9 mouse cellular contexts compared by ENCODE assay signal in the genomic region with DNA sequence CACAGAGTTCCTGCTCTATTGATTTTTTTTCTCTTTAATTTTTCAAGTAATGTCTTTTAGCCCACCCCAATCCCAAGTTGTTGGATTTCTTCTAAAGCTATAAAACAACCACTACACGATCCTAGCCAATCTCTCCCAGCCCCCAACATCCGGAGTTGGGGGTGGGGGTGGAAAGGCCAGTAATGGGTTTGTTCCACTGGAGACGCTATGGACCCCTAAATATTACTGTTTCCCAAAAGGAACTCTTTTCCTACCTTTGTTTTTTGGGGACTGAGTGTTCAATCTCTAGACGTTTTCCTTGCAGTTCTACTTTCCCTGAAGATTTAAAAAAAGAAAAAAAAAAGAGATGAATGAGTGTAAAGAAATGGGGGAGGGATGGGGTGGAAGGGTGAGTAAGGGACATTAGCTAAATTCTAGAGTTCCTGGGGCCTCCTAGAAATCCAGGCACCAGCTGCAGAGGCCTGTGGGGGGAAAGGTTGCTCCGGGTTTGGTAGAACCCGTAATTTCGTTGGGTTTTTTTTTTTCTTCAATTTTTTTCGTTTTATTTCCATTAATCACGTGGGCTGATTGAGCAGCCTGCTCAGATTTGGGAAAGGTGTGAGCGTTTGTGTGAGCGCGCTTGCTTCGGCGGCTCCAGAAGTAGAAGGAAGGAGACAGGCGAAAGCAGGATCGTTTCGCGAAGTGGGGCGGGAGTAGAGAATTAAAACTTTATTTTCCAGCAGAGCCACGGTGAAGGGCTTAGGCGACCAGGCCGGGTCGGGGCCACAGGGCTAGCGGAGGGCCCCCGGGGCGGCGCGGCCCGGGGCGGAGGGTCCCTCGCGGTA. TPM values are rescaled to one million over a fixed set of nuclear protein-coding genes. Genes with fewer than 3 reads are reported as not detected.
DNase-seq lines count a peak whose midpoint lies in the region; ATAC-seq and TF ChIP-seq lines count a peak whose summit lies in the region.
"Had no signal": no experiment of that assay in that cellular context is flagged by ENCODE, and none has a peak within 500 bp of the region (broad histone marks: within the 10 kb centered on the region; RNA-seq: fewer than 3 reads in every experiment).

No protein-coding gene starts in this region.

- H3K36me3 ChIP-seq in ES-E14 (ENCODE audit: control insufficient read depth, insufficient read depth, low read length, poor library complexity, severe bottlenecking): peaks cover 8% of the 10 kb centered on the region
- no peaks in the 10 kb centered on the region for H3K36me3 ChIP-seq in heart, embryonic 13.5 days
- H3K36me3 ChIP-seq in liver, embryonic 15.5 days (replicated peaks): no peaks in the 10 kb centered on the region

- no peaks in the 10 kb centered on the region for H3K9me3 ChIP-seq in ES-E14 (ENCODE audit: control insufficient read depth, insufficient read depth, low read depth, low read length)
- H3K9me3 ChIP-seq in heart, embryonic 13.5 days: no peaks in the 10 kb centered on the region
- no peaks in the 10 kb centered on the region for H3K9me3 ChIP-seq in liver, embryonic 15.5 days (replicated peaks)

- DNase-seq in embryo, embryonic 10.5 days (ENCODE audit: low spot score): peak; percentile 70
- no peak for DNase-seq in embryo, embryonic 9.5 days (ENCODE audit: extremely low spot score)
- no peak for DNase-seq in ES-E14 (ENCODE audit: low read depth, low spot score)
- no peak for DNase-seq in left cerebral cortex, adult 11 months (ENCODE audit: low spot score)
- no peak for DNase-seq in MN1 (ENCODE audit: low spot score)
- no peak for DNase-seq in layer of hippocampus, adult 2 months (ENCODE audit: low spot score in 2 of 2)

- ATAC-seq in heart, embryonic 13.5 days (ENCODE audit: extremely low read depth, insufficient number of reproducible peaks, low FRiP score, low TSS enrichment): no peak
- no peak for ATAC-seq in liver, embryonic 15.5 days (ENCODE audit: insufficient read depth)

- no peaks in the 10 kb centered on the region for H3K27me3 ChIP-seq in heart, embryonic 13.5 days (replicated peaks)
- peaks cover 44% of the 10 kb centered on the region for H3K27me3 ChIP-seq in liver, embryonic 15.5 days

- H3K27ac ChIP-seq in ES-E14 (ENCODE audit: insufficient read depth, low read depth, low read length, poor library complexity, severe bottlenecking): peak overlapping the region; percentile 98
- H3K27ac ChIP-seq in heart, embryonic 13.5 days (replicated peaks): peak overlapping the region; percentile 97
- peak overlapping the region; percentile 65 for H3K27ac ChIP-seq in liver, embryonic 15.5 days (replicated peaks)
- H3K27ac ChIP-seq in layer of hippocampus, adult 2 months: no peak overlapping the region

- in situ Hi-C loops in ES-E14 (cut with MboI; ENCODE audit: low sequenced_read_pairs in 2 of 2, unreplicated experiment in 2 of 2): no loop called here

- peak overlapping the region; percentile 80 to 91 for H3K4me3 ChIP-seq in ES-E14 (ENCODE audit: insufficient read depth in 1 of 2, low read depth in 1 of 2, low read length in 2 of 2, poor library complexity in 1 of 2, severe bottlenecking in 1 of 2)
- peak overlapping the region; percentile 79 for H3K4me3 ChIP-seq in heart, embryonic 13.5 days
- peak overlapping the region; percentile 71 for H3K4me3 ChIP-seq in liver, embryonic 15.5 days (replicated peaks)
- H3K4me3 ChIP-seq in layer of hippocampus, adult 2 months: no peak overlapping the region; the same call in 1 of the 2 replicates

- H3K4me1 ChIP-seq in ES-E14 (ENCODE audit: control insufficient read depth in 2 of 2, insufficient read depth in 2 of 2, low read length in 2 of 2, poor library complexity in 1 of 2): peaks cover 4 to 18% of the 10 kb centered on the region in 2 experiments
- H3K4me1 ChIP-seq in heart, embryonic 13.5 days: peaks cover 45% of the 10 kb centered on the region
- peaks cover 58% of the 10 kb centered on the region for H3K4me1 ChIP-seq in liver, embryonic 15.5 days (replicated peaks)

- peak overlapping the region; percentile 96 for H3K9ac ChIP-seq in ES-E14 (ENCODE audit: insufficient read depth, low read depth, low read length, poor library complexity, severe bottlenecking)
- peak overlapping the region; percentile 96 for H3K9ac ChIP-seq in heart, embryonic 13.5 days
- peak overlapping the region; percentile 64 for H3K9ac ChIP-seq in liver, embryonic 15.5 days

- under 1% methylated on average over 32 of the region's 32 CpGs for WGBS in heart, embryonic 13.5 days
- WGBS in liver, embryonic 15.5 days (ENCODE audit: insufficient replicate concordance): 1% methylated on average over 32 of the region's 32 CpGs

- TF ChIP-seq CTCF in layer of hippocampus, adult 2 months (conservative IDR thresholded peaks at IDR 0.05): no peak

- H3K4me2 ChIP-seq in heart, embryonic 13.5 days: peak overlapping the region; percentile 94
- H3K4me2 ChIP-seq in liver, embryonic 15.5 days: peak overlapping the region; percentile 95

TF ChIP-seq in ES-E14, 5 proteins besides CTCF, POLR2A, EP300 and RAD21:
- TF ChIP-seq HCFC1 (IDR thresholded peaks at IDR 0.05; ENCODE audit: borderline replicate concordance, insufficient read depth, low read length) (no peak), ZC3H11A (IDR thresholded peaks at IDR 0.05; ENCODE audit: borderline replicate concordance, low read depth, low read length) (no peak), MAFK (IDR thresholded peaks at IDR 0.05; ENCODE audit: insufficient read depth, low read depth, low read length) (no peak), CHD2 (IDR thresholded peaks at IDR 0.05; ENCODE audit: low read depth, low read length) (no peak), ZNF384 (IDR thresholded peaks at IDR 0.05; ENCODE audit: low read depth, low read length) (no peak)

RNA-seq across cellular contexts. Expression of a gene that starts 1.6 kb away (rescaled TPM):
- 273 and 354 TPM in 2 replicates for total RNA-seq in ES-E14 (2012; rRNA removed)
- 39.3 and 42.0 TPM in 2 replicates for polyA plus RNA-seq in heart, embryonic 13.5 days (2015; fragmentation: Nextera tagmentation; extraction: Ambion mirVana)
- 11.9 and 12.9 TPM in 2 replicates for polyA plus RNA-seq in liver, embryonic 15.5 days (2015; fragmentation: Nextera tagmentation; extraction: Ambion mirVana)
- not detected for total RNA-seq in layer of hippocampus, adult 2 months (2021)

RNA-seq across cellular contexts. Expression of a gene that starts 20.2 kb away (rescaled TPM):
- total RNA-seq in ES-E14 (2012; rRNA removed): 0.89 and 1.5 TPM in 2 replicates
- not detected in 2 replicates for polyA plus RNA-seq in heart, embryonic 13.5 days (2015; fragmentation: Nextera tagmentation; extraction: Ambion mirVana)
- polyA plus RNA-seq in liver, embryonic 15.5 days (2015; fragmentation: Nextera tagmentation; extraction: Ambion mirVana): not detected in 2 replicates
- total RNA-seq in layer of hippocampus, adult 2 months (2021): not detected
- polyA plus RNA-seq: gonadal fat pad, adult 2 months had no signal

RNA-seq across cellular contexts. Expression of a gene that starts 30.5 kb away (rescaled TPM):
- total RNA-seq in ES-E14 (2012; rRNA removed): 51.5 and 79.4 TPM in 2 replicates
- polyA plus RNA-seq in heart, embryonic 13.5 days (2015; fragmentation: Nextera tagmentation; extraction: Ambion mirVana): 68.3 and 74.7 TPM in 2 replicates
- 61.1 and 64.2 TPM in 2 replicates for polyA plus RNA-seq in liver, embryonic 15.5 days (2015; fragmentation: Nextera tagmentation; extraction: Ambion mirVana)
- total RNA-seq in layer of hippocampus, adult 2 months (2021): 10 to 100 TPM; 92.8 to 96.8 TPM

Comparison
In these comparisons a context has a peak if more than half of its experiments do, and no peak if none do; other contexts are left out.
1. RNA of a gene that starts 1.6 kb away (total RNA-seq): 273 to 354 TPM in ES-E14; not detected in layer of hippocampus, adult 2 months; every median in the first group is over 100 times any median in the second.
2. Peak in every context shown above with its lines, with median percentiles within 50 percentile points of each other: H3K9ac ChIP-seq.